Mouse (Mus musculus) lung, postnatal 0 days (tissue): ENCODE measurements around the gene Cyb561d1. TPM values are rescaled to one million over a fixed set of nuclear protein-coding genes. Genes with fewer than 3 reads are reported as not detected.
A peak's percentile ranks its signal among the peaks of the same experiment; 100 is the strongest.

Experiments used
- ATAC-seq: fragments of 200-750 bp; cut with Nextera tagmentation; 2 replicates; pipeline ENCODE4 v1.8.0; 2017; ENCODE audit warnings: moderate library complexity
- DNase-seq: peaks from one replicate; pipeline ENCODE4 v3.0.0-alpha.2; 2016; ENCODE audit warnings: low spot score
- H3K27ac ChIP-seq: fragments of 300-500 bp; sonication (generic); 2 replicates; pipeline ENCODE4 v1.5.1; 2014; ENCODE audit warnings: antibody characterized with exemption, mild to moderate bottlenecking, low read length, mixed read lengths
- H3K27me3 ChIP-seq: fragments of 300-500 bp; sonication (generic); replicated peaks from 2 replicates; pipeline ENCODE4 v1.6.1; 2014; ENCODE audit warnings: low read length, mixed read lengths; ENCODE audit not compliant: insufficient read depth
- H3K36me3 ChIP-seq: fragments of 300-500 bp; sonication (generic); 2 replicates; pipeline ENCODE4 v1.6.1; 2014; ENCODE audit warnings: low read length, mixed read lengths; ENCODE audit not compliant: insufficient read depth
- H3K4me1 ChIP-seq: fragments of 300-500 bp; sonication (generic); 2 replicates; pipeline ENCODE4 v1.6.1; 2014; ENCODE audit warnings: antibody characterized with exemption, low read depth, low read length, mixed read lengths; ENCODE audit not compliant: insufficient read depth
- H3K4me2 ChIP-seq: fragments of 300-500 bp; sonication (generic); replicated peaks from 2 replicates; pipeline ENCODE4 v1.6.1; 2014; ENCODE audit warnings: low read depth, mild to moderate bottlenecking, low read length, moderate library complexity, mixed read lengths
- H3K4me3 ChIP-seq: fragments of 300-500 bp; sonication (generic); 2 replicates; pipeline ENCODE4 v1.5.1; 2014; ENCODE audit warnings: low read depth, low read length
- H3K9ac ChIP-seq: fragments of 300-500 bp; sonication (generic); replicated peaks from 2 replicates; pipeline ENCODE4 v1.6.1; 2014; ENCODE audit warnings: low read depth, mild to moderate bottlenecking
- H3K9me3 ChIP-seq: fragments of 300-500 bp; sonication (generic); 2 replicates; pipeline ENCODE4 v1.6.1; 2016; ENCODE audit warnings: low read length, mixed read lengths
- CTCF ChIP-seq: IDR thresholded peaks from 2 replicates; pipeline ENCODE4 v1.5.1; 2016; ENCODE audit warnings: antibody characterized with exemption, mild to moderate bottlenecking
- EP300 ChIP-seq: IDR thresholded peaks from 2 replicates; pipeline ENCODE4 v1.6.1; 2016; ENCODE audit warnings: antibody characterized with exemption, mild to moderate bottlenecking, control low read depth
- WGBS: fragments of 180-500 bp; shearing (Covaris S2); extraction: QIAGEN DNeasy Blood & Tissue Kit; methylation state at CpG from one replicate; pipeline ENCODE4 v1.1.7; 2014; 5-methylcytosine and 5-hydroxymethylcytosine counted together
- polyA plus RNA-seq: library from polyadenylated mRNA; unstranded; fragments of >200 nt; fragmentation: Nextera tagmentation; extraction: Ambion mirVana; gene quantifications from 2 replicates; pipeline ENCODE4 v1.2.1, GENCODE M21; 2015

The Cyb561d1 gene
- polyA plus RNA-seq, 1 experiment from 2014 or later, result 4.9 TPM

- no peak for TF ChIP-seq CTCF
- no peak for TF ChIP-seq EP300
- H3K4me1 ChIP-seq, result no peaks in the 10 kb centered on the region
- DNase-seq (no peak), ATAC-seq (no peak)
- H3K4me3 ChIP-seq, result no peak overlapping the region
- H3K4me2 ChIP-seq, result no peak overlapping the region
- no peaks in the 10 kb centered on the region for H3K27me3 ChIP-seq
- no peak overlapping the region for H3K9ac ChIP-seq
- 56% methylated on average over 5 of the region's 5 CpGs for WGBS
- H3K27ac ChIP-seq, result no peak overlapping the region
- no peaks in the 10 kb centered on the region for H3K9me3 ChIP-seq
- no peaks in the 10 kb centered on the region for H3K36me3 ChIP-seq
Observed at GRCm38 (mm10) chr3:108164091-108164490, 36.9 kb downstream of the Cyb561d1 start.

GRCm38 (mm10) chr3:108158383-108159037 is 42.5 kb downstream of the Cyb561d1 start:
- WGBS, result 62% methylated on average over 9 of the region's 9 CpGs
- no peak overlapping the region for H3K4me2 ChIP-seq

GRCm38 (mm10) chr3:108154656-108155055 is 46.4 kb downstream of the Cyb561d1 start, which contains the start of gene Gpr61:
Gene Gpr61 (minus strand): TSS chr3:108154882.
- 45% methylated on average over 4 of the region's 4 CpGs for WGBS
- no peak within 1 kb of the TSS for H3K4me2 ChIP-seq
- no peak within 1 kb of the TSS for H3K27ac ChIP-seq
- no peaks in the 10 kb centered on the region for H3K27me3 ChIP-seq
- TF ChIP-seq EP300 (no peak), CTCF (no peak)
- H3K9ac ChIP-seq, result no peak within 1 kb of the TSS
- H3K4me1 ChIP-seq, result no peaks in the 10 kb centered on the region
- H3K36me3 ChIP-seq, result no peaks in the 10 kb centered on the region
- no peaks in the 10 kb centered on the region for H3K9me3 ChIP-seq
- no peak for ATAC-seq
- DNase-seq, result no peak
- H3K4me3 ChIP-seq, result no peak within 1 kb of the TSS

More at GRCm38 (mm10) chr3:108158383-108159037, 42.5 kb downstream of the Cyb561d1 start:
- DNase-seq (no peak), ATAC-seq (no peak)
- Histone ChIP-seq H3K27me3 (no peaks in the 10 kb centered on the region), H3K36me3 (no peaks in the 10 kb centered on the region), H3K4me3 (no peak overlapping the region), H3K4me1 (no peaks in the 10 kb centered on the region), H3K9me3 (no peaks in the 10 kb centered on the region), H3K27ac (no peak overlapping the region), H3K9ac (no peak overlapping the region)
- no peak for TF ChIP-seq EP300
- no peak for TF ChIP-seq CTCF

GRCm38 (mm10) chr3:108152290-108152689 is 48.7 kb downstream of the Cyb561d1 start:
- TF ChIP-seq CTCF (no peak), EP300 (no peak)
- Histone ChIP-seq H3K4me1 (no peaks in the 10 kb centered on the region), H3K9me3 (no peaks in the 10 kb centered on the region), H3K27ac (no peak overlapping the region), H3K9ac (no peak overlapping the region), H3K36me3 (no peaks in the 10 kb centered on the region), H3K4me2 (no peak overlapping the region), H3K27me3 (no peaks in the 10 kb centered on the region), H3K4me3 (no peak overlapping the region)
- no peak for DNase-seq
- WGBS, result 85% methylated on average over 3 of the region's 3 CpGs
- ATAC-seq, result no peak

GRCm38 (mm10) chr3:108147386-108148235 is 53.4 kb downstream of the Cyb561d1 start:
- Histone ChIP-seq H3K27ac (peak overlapping the region; percentile 54), H3K4me1 (peaks cover 3% of the 10 kb centered on the region; the same call in 1 of the 2 replicates), H3K9ac (no peak overlapping the region), H3K4me2 (no peak overlapping the region), H3K9me3 (no peaks in the 10 kb centered on the region), H3K36me3 (no peaks in the 10 kb centered on the region), H3K27me3 (no peaks in the 10 kb centered on the region), H3K4me3 (no peak overlapping the region)
- peak; percentile 61 for ATAC-seq
- peak; percentile 78 for TF ChIP-seq EP300
- TF ChIP-seq CTCF, result peak; percentile 97
- peak; percentile 93 for DNase-seq
- WGBS, result 63% methylated on average over 11 of the region's 11 CpGs

- Histone ChIP-seq H3K36me3 (no peaks in the 10 kb centered on the region), H3K27ac (0 out of 2 replicates have a peak overlapping the region, but pooled peaks have one; percentile 94), H3K9ac (no peak overlapping the region), H3K27me3 (no peaks in the 10 kb centered on the region), H3K9me3 (no peaks in the 10 kb centered on the region), H3K4me2 (peak overlapping the region; percentile 75), H3K4me1 (peaks cover 3% of the 10 kb centered on the region; the same call in 1 of the 2 replicates), H3K4me3 (peak overlapping the region; percentile 92; the same call in 1 of the 2 replicates)
- WGBS, result 49% methylated on average over 5 of the region's 5 CpGs
- DNase-seq (no peak), ATAC-seq (no peak)
- TF ChIP-seq CTCF (no peak), EP300 (no peak)
Observed at GRCm38 (mm10) chr3:108146671-108147070, 54.3 kb downstream of the Cyb561d1 start.

Other genes starting within 250 kb of the Cyb561d1 start
- gene Gstm3, start 231.9 kb downstream of the Cyb561d1 start, polyA plus RNA-seq, result 0.27 and 0.40 TPM in 2 replicates
- 129 and 132 TPM in 2 replicates for gene Gstm2, start 214.8 kb downstream of the Cyb561d1 start, polyA plus RNA-seq
- 230 and 249 TPM in 2 replicates for gene Gstm1, start 183.2 kb downstream of the Cyb561d1 start, polyA plus RNA-seq
- 11.2 and 13.4 TPM in 2 replicates for gene Gstm4, start 156.3 kb downstream of the Cyb561d1 start, polyA plus RNA-seq
- gene Ampd2, start 114.6 kb downstream of the Cyb561d1 start, polyA plus RNA-seq, result 11.6 and 12.6 TPM in 2 replicates
- 0.33 and 0.45 TPM in 2 replicates for gene Gnat2, start 108.4 kb downstream of the Cyb561d1 start, polyA plus RNA-seq
- gene Gnai3, start 55.1 kb downstream of the Cyb561d1 start, polyA plus RNA-seq, result 87.4 and 96.3 TPM in 2 replicates
- not detected in 2 replicates for gene Gpr61, start 46.3 kb downstream of the Cyb561d1 start, polyA plus RNA-seq
- 4.6 TPM in 2 replicates for gene Amigo1, start 14.9 kb downstream of the Cyb561d1 start, polyA plus RNA-seq
- 6.1 and 6.7 TPM in 2 replicates for gene Atxn7l2, start 9.7 kb upstream of the Cyb561d1 start, polyA plus RNA-seq
- not detected in 2 replicates for gene Sypl2, start 25.4 kb upstream of the Cyb561d1 start, polyA plus RNA-seq
- gene Psma5, start 55.7 kb upstream of the Cyb561d1 start, polyA plus RNA-seq, result 156 and 163 TPM in 2 replicates
- gene Sort1, start 82.9 kb upstream of the Cyb561d1 start, polyA plus RNA-seq, result 30.8 and 34.2 TPM in 2 replicates
- 5.6 and 7.1 TPM in 2 replicates for gene Mybphl, start 163.7 kb upstream of the Cyb561d1 start, polyA plus RNA-seq
- 2.3 and 3.7 TPM in 2 replicates for gene Psrc1, start 182.6 kb upstream of the Cyb561d1 start, polyA plus RNA-seq
- 3.4 and 3.8 TPM in 2 replicates for gene Celsr2, start 214.3 kb upstream of the Cyb561d1 start, polyA plus RNA-seq
- gene Sars, start 244.0 kb upstream of the Cyb561d1 start, polyA plus RNA-seq, result 81.0 and 81.3 TPM in 2 replicates